Mouse (Mus musculus): ENCODE measurements around the gene Gpx7.

DNA sequence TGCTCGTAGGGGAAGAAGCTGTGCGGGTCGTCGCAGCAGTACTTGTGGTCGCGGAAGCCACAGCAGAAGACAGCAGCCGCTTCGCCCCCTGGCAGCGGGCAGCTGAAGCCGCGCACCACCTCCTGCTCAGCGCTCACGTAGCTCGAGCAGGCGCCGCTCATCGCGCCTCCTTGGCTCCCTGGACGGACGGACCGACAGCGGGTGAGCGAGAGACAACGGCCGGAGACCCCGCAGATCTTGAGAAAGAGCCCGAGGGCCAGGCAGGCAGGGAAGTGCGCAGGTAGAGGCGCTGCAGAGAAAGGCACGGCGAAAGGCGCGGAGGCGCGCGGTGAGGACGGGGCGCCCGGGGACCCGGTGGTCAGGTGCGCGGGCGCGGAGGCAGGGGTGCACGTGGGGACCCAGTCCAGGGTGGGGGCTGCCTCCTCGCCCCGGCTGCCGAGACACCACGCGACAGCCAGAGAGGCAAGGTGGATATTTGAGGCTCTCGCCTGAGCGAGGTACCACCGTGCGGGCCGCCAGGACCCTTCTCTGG lies 23.5 kb downstream of the Gpx7 start, which contains the start of gene Shisal2a:
- TF ChIP-seq CTCF (IDR thresholded peaks at IDR 0.05; ENCODE audit: low read depth, low read length) (no peak), TAL1 (conservative IDR thresholded peaks at IDR 0.05; ENCODE audit: low read depth, low read length) (no peak), GATA1 (IDR thresholded peaks at IDR 0.05; ENCODE audit: borderline replicate concordance, low read length) (no peak), POLR2AphosphoS5 (IDR thresholded peaks at IDR 0.05; ENCODE audit: insufficient replicate concordance, low read depth, low read length) (no peak)
